Mouse (Mus musculus): Measurements from ENCODE around the gene Txndc11.
A peak's percentile ranks its signal among the peaks of the same experiment; 100 is the strongest.

Txndc11 gene

DNA sequence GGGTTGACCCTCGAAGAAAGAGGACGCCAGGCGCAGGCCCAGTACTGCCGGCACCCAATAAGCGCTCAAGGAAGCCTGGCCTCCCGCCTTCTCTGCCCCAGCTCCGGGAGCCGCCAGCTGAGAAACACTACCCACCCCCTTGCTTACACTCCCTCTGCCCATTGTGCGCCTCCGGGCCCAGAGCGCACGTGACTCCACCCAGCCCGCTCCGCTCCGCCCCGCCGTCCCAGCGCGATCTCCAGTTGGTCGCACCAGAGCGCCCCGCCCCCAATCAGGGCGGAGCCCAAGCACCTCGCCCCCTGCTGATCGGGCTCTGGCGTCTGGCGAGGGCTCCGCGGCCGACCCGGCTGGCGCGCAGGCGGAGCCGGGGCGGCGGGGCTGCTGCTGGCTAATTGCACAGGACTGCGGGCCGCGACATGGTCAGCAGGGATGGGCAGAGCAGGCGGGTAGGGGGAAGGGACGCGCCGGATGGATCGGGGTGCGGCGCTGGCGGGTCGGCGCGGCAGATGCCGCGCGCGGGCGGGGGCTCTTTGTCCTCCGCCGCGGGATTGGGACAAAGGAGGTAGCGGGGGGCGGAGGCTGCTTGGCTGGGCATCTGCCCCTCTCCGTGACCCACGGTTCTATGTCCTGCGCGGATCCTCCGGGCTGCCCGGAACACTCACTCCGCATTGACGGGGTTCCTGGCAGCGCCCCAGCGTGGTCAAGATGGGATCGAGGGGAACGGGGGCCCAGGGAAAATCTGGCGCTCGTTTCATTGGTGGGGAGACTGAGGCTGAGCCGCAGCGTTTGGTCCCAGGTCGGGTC, 68.2 kb downstream of the Txndc11 start, which contains the start of gene Litaf:
Gene Litaf, minus strand, starts transcription at position 129 of the 804 bp plus-strand sequence.
- DNase-seq (ENCODE audit: low spot score in 2 of 2): peak; percentile 96

DNA sequence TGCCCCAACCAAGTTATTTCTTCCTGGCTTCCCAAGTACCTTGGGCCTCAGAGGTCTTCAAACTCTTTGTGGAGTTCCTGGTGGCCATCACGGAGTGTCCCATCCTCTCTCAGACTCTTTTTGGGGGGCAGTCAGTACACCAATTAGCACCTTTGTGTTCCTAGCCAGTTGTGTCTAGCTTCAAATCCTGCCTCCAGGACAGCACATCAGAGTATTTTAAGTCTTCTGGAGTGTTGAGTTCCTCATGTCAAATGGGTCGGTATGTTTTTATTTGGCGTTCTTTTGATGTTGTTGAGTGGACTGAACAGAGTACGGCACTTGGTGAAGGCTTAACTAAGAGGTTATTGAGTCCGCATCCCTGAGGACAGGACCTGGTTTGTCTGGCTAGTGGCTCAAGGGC, 69.0 kb downstream of the Txndc11 start:
- no peak for DNase-seq (ENCODE audit: low spot score in 2 of 2)

DNA sequence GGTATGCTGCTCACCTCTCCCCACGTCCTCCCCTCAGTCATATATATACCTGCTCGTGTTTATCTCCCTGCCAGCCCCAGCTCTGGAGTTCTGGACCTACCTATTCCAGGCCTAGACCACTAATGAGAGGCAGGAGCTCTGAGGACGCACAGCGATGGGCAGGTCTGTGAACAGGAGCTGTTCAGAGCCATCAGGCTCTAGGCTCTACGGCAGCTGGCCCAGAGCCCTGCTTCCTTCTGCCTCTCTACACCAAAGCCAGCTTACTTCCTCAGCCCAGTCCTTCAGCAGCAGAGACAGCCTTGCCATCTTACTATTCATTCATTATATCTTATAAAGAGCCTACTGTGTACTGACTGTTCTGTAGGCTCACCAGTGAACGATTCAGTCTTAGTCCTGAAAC, 69.7 kb downstream of the Txndc11 start:
- no peak for DNase-seq (ENCODE audit: low spot score in 2 of 2)

DNA sequence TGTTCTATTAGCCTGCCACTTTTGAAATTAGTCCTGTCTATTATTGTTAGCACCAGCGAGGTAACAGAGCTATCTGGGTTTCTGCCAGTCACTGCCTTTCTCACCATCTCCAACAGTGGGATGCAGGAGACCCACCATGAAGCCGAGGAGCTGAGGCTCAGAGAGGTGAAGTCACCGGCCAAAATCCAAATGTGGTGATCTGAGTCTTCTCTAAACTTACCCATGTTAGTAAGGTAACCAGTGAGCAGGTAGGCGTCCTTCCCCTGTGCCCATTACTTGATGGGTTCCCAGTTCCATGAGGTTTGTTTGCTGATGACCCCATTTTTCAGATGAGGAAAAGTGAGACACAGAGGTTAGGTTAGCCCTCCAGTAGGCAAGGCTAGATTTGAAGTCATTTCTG, 70.1 kb downstream of the Txndc11 start:
- DNase-seq (ENCODE audit: low spot score in 2 of 2): no peak

DNA sequence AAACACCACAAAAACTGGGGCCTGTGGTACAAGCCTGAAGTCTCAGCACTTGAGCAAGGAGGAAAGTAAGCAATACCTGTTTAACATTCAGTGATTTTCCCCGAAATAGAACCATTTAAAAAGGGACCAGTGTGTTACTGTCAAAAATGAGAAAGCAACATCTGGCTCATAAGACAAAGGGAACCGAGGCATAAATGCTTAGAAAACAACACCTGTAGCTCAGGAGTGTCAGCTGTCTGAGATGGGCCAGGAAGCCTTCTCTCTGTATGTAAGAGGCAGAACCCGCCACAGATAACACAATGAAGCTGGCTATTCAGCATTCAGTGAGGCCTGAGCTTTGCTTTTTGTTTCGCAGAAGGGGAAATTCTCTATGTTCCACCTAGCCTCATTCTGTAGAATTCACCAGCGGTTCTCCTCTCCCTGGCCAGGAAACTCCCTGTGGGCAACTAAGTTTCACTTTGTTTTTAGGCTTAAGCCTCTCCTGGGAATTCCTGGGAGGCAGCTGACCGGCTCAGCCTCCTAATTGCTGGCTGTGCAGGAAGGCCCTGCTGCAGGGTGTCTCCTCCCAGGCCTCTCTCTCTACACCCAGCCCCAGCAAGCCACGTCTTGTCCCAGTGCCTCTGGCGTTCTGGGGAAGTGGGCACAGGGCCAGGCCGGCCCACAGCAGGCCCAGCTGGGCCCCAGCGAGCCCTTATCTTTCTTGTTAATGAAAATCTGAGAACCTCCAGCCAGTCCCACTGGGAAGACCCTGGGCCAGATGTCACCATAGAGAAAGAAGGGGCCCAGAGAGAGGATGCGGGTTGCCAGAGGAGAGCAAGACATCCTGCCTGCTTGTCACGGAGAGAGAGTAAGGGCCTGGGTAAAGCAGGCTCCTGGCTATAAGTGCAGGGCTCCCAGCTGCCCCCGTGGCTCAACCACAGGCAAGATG, 71.4 kb downstream of the Txndc11 start:
- no peak for DNase-seq (ENCODE audit: low spot score in 2 of 2)

DNA sequence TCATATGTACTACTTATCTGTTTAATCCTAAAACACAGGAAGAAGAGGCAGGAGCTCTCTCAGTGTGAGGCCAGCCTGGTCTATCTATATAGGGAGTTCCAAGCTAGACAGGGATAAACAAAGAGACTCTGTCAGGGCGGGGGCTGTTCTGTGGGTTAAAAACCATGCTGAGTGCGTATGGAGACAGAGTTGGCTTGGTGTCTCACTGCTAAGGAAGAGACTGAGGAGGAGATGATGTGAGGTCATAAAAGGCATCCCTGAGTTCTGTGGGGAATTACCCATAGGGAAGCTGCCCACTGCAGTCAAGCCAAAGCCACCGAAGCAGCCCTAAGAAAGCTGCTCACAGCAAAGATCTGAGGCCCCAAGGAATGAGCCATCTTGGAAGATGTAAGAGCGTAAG, 73.8 kb downstream of the Txndc11 start, which contains the start of gene Snn:
Gene Snn, plus strand, starts transcription at position 301 of the 400 bp plus-strand sequence.
- DNase-seq (ENCODE audit: low spot score in 2 of 2): no peak

DNA sequence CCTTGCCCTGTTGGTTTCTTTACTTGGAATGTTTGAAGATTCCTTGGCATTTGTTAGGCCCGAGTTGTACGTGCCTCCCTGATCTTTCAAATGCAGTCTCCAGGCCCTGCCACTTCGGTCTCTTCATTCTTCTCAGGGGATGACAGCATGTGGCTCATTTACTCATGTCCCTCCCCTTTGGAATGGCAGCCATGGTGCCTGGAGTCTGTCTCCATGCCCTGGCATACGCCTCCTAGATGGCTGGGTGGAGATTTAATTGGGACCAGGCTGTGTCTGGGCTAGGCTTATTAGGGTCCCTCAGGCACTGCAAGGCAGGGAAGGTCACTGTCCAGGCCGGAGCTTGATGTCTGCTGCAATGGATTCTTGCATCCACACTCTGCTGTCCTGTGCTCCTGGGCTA, 78.5 kb downstream of the Txndc11 start:
- DNase-seq (ENCODE audit: low spot score in 2 of 2): no peak

DNA sequence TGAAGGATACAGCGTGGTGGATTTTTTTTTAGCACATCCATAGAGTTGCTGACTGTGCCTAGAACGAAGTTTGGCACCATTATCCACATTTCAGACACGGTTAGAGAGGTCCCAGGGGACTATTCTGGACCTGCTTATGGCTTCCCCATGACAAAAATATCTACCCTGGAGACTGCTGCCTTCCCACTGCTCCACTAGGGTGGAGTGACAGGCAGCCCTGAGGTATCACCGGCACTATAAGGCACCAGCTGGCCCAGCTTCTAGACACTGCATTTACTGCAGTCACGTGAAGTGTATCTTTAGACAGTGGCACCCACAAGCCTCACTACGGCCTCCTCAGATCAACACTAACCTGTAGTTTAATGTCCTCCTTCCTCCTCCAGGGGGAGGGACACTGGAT, 79.6 kb downstream of the Txndc11 start:
- DNase-seq (ENCODE audit: low spot score in 2 of 2): no peak

DNA sequence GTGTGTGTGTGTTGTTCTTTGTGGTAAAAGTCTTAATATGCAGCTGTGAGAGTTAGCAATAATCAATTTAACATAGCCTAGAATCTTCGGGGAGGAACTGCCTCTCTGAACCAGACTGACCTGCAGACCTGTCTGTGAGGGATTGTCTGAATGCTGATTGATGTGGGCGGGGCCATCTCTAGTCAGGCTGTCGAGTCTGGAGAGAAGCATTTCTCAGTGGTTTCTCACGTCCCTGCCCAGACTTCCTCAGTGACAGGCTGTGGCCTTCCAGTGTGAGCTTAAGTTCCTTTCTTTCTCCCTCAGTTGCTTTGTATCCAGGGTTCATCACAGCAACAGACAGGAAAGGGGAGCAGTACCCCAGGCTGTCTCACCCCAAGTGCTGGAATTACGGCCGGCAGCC, 80.0 kb downstream of the Txndc11 start:
- no peak for DNase-seq (ENCODE audit: low spot score in 2 of 2)

DNA sequence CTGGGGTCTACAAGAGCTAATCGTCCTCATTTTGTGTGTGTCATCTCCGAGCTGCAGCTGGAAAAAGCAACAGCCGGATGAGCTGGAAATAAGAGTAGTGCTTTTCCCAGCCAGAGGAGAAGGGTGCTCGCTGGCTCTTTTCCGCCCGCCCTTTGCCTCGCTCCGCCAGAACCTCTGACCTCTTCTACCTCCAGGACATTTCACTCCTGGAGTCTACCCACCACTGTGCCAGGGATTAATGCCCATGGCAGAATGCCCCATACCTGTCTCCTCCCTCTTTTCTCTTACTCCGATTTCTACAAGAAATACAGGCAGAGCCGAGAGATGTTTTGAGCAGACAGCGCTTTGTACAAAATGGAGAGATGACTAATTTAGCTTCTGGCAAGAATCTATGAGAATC, 83.3 kb downstream of the Txndc11 start:
- no peak for DNase-seq (ENCODE audit: low spot score in 2 of 2)

DNA sequence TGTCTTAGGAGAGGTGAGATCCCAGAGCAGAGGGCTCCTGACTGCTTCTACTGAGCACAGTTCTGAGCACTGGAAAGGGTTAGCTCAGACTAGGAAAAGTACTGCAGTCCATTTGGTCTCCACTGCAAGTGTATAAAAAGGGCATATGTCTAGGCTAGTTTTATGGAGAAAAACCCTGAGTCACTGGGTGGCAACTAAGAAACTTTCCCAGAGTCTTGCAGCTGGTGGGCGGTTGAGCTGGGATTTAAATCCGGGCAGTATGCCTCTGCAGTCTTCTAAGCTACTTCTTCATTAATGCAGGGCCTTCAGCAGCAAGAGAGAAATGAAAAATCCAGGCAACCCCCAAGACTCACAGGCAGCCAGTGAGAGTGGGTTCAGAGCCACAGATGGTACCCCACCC, 84.2 kb downstream of the Txndc11 start:
- peak in 1 of 2 experiments; percentile 49 for DNase-seq (ENCODE audit: low spot score in 2 of 2)

DNA sequence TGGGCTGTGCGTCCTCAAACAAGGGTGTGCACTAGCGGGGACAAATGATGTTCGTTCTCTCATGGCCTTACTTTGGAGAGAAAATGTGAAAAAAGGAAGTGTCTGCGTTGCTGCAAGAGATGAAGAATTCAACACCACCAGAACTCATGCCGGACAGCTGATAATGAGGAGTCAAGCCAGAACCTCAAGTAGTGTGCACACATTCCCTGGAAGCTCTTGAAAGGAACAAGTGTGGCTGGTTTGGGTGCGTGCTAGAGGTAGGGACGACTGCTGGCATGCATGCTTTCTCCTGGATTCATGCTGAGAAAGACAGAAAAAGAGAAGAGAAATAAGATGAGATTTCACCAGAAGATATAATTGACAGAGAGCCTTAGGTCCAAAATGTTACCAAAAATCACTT, 87.3 kb downstream of the Txndc11 start:
- DNase-seq (ENCODE audit: low spot score in 2 of 2): no peak

DNA sequence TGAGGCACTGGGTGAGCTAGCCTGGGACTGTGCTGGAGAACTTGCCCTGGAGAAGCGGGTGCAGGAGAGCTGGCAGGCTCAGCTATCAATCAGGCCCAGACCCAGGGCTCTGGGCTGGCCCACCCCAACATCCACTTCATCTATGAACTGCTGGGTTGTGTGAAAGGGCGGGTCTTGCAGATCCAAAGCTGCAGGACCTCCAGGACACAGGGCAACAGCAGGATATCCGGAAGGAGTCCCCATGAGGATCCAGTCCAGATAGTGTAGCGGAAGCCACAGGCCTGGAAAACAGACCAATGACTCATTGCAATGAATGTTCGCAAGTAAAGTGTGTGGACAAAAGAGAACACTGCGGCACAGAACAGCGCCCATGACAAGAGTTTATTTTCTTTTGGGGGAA, 88.0 kb downstream of the Txndc11 start:
- DNase-seq (ENCODE audit: low spot score in 2 of 2): no peak

DNA sequence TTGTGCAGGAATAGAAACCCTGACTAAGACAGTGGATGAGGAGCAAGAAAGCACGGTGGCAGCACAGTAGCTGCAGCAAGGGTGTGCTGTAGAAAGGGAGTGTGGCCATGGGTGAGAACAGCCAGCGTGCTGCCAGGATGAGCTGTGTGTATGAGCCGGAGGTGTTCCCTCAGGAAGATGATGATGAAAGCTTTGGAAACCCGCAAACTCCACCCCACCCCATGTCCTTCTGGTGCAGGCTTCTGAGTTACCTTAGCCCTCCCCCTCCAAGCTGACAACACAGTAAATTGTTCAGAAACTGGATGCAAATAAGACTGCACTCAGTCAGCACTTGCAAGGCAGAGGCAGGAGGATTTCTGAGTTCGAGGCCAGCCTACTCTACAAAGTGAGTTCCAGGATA, 91.2 kb downstream of the Txndc11 start:
- DNase-seq (ENCODE audit: low spot score in 2 of 2): no peak

DNA sequence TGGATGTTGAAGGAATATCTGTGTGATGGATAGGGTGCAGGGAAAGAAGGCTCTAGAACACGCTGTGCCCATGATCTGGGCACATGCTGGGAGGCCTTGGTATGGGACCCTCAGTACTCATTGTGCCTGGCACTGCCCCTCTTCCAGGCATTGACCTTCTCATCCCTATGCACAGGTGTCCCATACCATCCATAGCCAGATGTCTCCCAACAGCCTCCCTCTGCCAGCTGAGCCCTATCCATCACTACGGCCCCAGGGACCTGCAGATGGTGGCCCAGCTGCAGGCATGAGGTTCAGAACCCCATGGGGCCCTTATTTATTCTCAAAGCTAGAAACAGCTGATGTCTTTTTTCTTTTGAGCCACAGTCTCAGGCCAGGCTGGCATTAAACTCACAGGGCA, 93.8 kb downstream of the Txndc11 start:
- no peak for DNase-seq (ENCODE audit: low spot score in 2 of 2)

DNA sequence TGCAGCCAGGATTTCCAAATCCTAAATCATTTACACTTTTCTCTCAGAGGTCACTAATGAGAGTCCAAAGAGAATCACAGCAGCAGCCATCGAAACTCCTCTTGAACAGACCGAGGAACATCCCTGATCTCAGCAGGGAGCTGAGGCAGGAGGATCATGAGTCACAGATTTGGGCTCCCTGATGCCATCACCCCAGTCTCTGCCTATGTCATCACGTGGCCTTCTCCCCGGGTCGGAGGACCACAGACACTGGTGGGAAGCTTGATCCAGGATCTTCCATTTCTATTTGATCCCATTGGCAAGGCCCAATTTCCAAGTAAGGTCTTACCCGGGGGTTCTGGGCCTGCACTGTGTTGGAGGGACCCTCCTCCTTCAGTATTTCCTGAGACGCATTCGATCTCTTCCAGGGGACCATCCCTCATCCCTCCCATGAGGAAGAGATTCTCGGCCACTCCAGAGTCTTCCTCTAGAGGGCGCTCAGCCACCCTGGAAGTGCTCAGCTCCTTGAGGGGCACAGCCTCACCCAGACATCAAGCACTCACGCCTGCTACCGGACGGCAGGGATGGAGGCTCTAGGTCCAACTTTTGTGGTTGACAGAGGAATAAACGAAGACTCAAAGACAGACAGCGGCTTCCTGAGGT, 98.5 kb downstream of the Txndc11 start:
- peak; percentile 71 to 74 for DNase-seq (ENCODE audit: low spot score in 2 of 2)

DNA sequence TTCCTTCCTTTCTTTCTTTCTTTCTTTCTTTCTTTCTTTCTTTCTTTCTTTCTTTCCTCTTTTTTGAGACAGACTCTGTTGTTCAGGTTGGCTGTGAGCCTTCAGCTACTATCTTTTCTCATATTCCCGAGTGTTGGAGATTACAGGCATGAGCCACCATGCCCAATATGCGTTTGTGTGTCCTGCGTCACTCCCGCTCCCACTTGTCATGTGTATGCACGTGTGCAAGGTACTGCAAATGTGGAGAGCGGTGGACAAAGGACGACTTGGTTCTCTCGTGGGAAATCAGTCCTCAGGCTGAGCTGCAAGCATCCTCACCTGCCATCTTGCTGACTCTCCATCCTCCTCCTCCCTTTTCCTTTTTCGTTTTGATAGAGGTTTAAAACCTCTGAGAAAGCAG, 99.2 kb downstream of the Txndc11 start:
- DNase-seq (ENCODE audit: low spot score in 2 of 2): no peak

DNA sequence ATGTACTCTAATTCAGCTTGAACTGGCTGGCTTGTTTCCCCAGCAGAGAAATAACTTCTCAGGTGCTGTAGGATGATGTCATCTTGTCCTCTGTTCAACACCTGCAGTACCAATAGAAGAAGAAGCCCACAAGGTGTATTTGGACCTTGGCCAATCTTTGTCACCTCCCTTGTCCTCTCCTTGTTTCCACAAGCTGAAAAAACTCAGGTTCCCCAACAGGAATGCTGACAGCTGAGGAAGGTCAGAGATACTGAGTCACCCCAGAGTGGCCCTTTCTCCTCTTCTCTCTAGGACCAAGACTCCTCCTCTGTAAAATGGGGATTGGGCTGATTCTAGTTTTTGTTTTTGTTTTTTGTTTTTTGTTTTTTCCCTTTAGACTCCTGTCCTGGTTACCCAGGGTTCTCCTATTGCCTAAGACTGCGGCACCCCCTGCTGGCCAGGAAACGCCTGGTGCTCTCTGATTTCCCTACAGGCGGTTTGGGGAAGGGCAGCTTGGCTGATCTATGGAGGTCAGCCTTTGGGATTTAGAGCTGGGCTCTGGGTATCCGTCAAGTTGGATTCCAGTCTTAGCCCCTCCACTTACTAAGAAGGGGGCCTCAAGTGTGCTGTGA, 100.2 kb downstream of the Txndc11 start:
- DNase-seq (ENCODE audit: low spot score in 2 of 2): peak; percentile 84 to 85

DNA sequence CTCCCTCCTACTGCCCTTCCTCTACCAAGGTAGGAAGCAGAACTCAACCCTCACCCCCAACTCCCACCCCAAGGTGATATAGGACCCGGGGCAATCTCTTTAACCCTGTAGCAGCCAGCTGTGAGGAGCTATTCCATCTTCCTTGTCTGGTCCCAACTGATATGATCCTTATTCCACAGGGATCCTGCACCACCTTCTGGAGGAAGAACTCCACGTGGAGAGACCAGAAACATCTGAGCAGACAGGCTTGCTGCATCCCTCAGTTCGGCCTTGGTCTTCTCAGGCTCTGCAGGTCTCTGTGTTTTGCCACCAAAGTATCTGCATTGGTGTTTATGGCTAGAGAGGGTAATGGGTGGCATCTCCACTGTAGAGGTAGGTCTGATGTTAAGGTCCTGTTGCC, 103.1 kb downstream of the Txndc11 start:
- DNase-seq (ENCODE audit: low spot score in 2 of 2): no peak

DNA sequence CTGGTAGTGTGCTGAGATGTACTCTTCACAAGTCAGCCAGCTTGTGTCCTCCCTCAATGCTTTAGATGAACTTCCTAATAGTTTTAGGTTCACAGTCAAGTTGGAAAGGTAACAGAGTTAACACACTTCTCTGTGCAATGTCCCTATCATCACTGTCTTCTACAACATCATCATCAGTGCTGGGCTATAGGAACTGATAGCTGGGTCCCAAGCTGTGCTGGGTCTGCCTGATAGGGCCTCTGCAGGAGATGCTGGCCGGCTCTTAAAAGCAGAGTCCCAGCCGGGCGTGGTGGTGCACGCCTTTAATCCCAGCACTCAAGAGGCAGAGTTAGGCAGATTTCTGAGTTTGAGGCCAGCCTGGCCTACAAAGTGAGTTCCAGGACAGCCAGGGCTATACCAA, 103.6 kb downstream of the Txndc11 start:
- DNase-seq (ENCODE audit: low spot score in 2 of 2): no peak

DNA sequence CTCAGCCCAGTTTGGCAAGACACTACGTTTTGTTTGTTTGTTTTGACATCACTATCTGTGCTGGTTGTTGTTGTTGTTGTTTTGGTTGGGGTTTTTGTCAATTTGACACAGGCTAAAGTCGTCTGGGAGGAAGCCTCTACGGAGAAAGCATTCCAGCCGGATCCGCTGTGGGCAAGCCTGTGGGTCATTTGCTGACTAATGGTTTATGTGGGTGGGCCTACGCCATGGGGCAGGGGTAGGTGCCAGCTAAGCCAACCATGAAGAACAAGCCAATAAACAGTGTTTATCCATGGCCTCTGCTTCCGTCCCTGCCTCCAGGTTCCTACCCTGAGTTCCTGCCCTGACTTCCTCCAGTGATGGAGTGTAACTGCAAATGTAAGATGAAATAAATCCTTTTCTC, 106.2 kb downstream of the Txndc11 start:
- DNase-seq (ENCODE audit: low spot score in 2 of 2): no peak
